Mouse (Mus musculus) ovary, adult 18-20 months (tissue): ENCODE results near the gene Crkl.
"Not testable (repeated sequence)": the region's sequence is repeated elsewhere in the genome, so short reads cannot be mapped to it uniquely, and the experiment has no call there.

Experiments
- DNase-seq: peaks from one replicate; pipeline ENCODE4 v3.0.0; 2022; ENCODE audit warnings: low spot score, mixed read lengths

Gene Crkl

GRCm38 (mm10) chr16:17486505-17486904 lies 34.7 kb downstream of the Crkl start:
- no peak for DNase-seq

- no peak for DNase-seq
Observed at GRCm38 (mm10) chr16:17488478-17489468, 37.0 kb downstream of the Crkl start.

- DNase-seq, result no peak
Observed at GRCm38 (mm10) chr16:17489469-17490111, 37.8 kb downstream of the Crkl start, which contains the start of gene Aifm3. Aifm3 (plus strand) TSS chr16:17489611.

GRCm38 (mm10) chr16:17491154-17491553 lies 39.4 kb downstream of the Crkl start:
- no peak for DNase-seq

GRCm38 (mm10) chr16:17491896-17492561 lies 40.2 kb downstream of the Crkl start:
- no peak for DNase-seq

- peak; percentile 44 for DNase-seq
Observed at GRCm38 (mm10) chr16:17496499-17497305, 44.9 kb downstream of the Crkl start.

- DNase-seq, result no peak
Observed at GRCm38 (mm10) chr16:17499249-17499883, 47.6 kb downstream of the Crkl start.

GRCm38 (mm10) chr16:17502681-17503080 lies 50.9 kb downstream of the Crkl start:
- DNase-seq, result no peak

- no peak for DNase-seq
Observed at GRCm38 (mm10) chr16:17507018-17507552, 55.3 kb downstream of the Crkl start.

GRCm38 (mm10) chr16:17508031-17508430 lies 56.2 kb downstream of the Crkl start:
- DNase-seq, result not testable (repeated sequence)

- DNase-seq, result peak; percentile 74
Observed at GRCm38 (mm10) chr16:17508546-17509239, 56.9 kb downstream of the Crkl start, which contains the start of gene Lztr1. Lztr1 (plus strand) TSS chr16:17508688.

GRCm38 (mm10) chr16:17509240-17509597 lies 57.4 kb downstream of the Crkl start:
- DNase-seq, result no peak

- no peak for DNase-seq
Observed at GRCm38 (mm10) chr16:17510143-17510542, 58.4 kb downstream of the Crkl start.

GRCm38 (mm10) chr16:17510686-17511085 lies 58.9 kb downstream of the Crkl start:
- no peak for DNase-seq

GRCm38 (mm10) chr16:17511431-17511830 lies 59.6 kb downstream of the Crkl start:
- DNase-seq, result no peak

- DNase-seq, result no peak
Observed at GRCm38 (mm10) chr16:17518910-17519309, 67.1 kb downstream of the Crkl start.

GRCm38 (mm10) chr16:17524156-17524555 lies 72.4 kb downstream of the Crkl start:
- DNase-seq, result no peak

- no peak for DNase-seq
Observed at GRCm38 (mm10) chr16:17525524-17525923, 73.7 kb downstream of the Crkl start.

GRCm38 (mm10) chr16:17526223-17526622 lies 74.4 kb downstream of the Crkl start:
- no peak for DNase-seq

GRCm38 (mm10) chr16:17527606-17528005 lies 75.8 kb downstream of the Crkl start:
- DNase-seq, result no peak
